ENCODE assay signal across 9 mouse cellular contexts in the genomic region with DNA sequence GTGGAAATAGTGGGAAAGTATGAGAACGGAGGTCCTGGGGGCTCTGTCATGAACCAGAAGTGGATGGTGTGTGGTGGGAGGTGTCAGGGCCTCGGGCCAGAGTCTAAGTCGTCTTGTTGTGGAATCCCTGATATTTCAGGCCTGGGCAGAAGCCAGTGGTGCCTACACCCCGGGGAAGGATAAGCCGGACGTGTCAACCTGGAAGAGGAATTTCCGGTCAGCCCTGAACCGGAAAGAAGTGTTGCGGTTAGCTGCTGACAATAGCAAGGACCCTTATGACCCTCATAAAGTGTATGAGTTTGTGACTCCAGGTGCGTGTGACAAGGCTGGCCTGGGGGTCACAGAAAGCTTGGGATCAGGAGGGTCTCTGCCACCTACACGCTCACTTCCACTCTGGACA. TPM values are rescaled to one million over a fixed set of nuclear protein-coding genes. Genes with fewer than 3 reads are reported as not detected.
A peak's percentile ranks its signal among the peaks of the same experiment; 100 is the strongest.
DNase-seq lines count a peak whose midpoint lies in the region; ATAC-seq and TF ChIP-seq lines count a peak whose summit lies in the region.
"Had no signal": no experiment of that assay in that cellular context is flagged by ENCODE, and none has a peak within 500 bp of the region (broad histone marks: within the 10 kb centered on the region; RNA-seq: fewer than 3 reads in every experiment).

No protein-coding gene starts in this region.

- H3K36me3 ChIP-seq in heart, adult 2 months (ENCODE audit: control insufficient read depth, insufficient read depth, low read length), result peaks cover 6% of the 10 kb centered on the region
- H3K36me3 ChIP-seq in midbrain, embryonic 10.5 days, result peaks cover 74% of the 10 kb centered on the region
- peaks cover 33% of the 10 kb centered on the region; the same call in 1 of the 2 replicates for H3K36me3 ChIP-seq in midbrain, embryonic 11.5 days (ENCODE audit: control insufficient read depth, insufficient read depth, low read length)
- H3K36me3 ChIP-seq in liver, embryonic 14.5 days (replicated peaks; ENCODE audit: control insufficient read depth, insufficient read depth, low read depth), result peaks cover 43% of the 10 kb centered on the region
- peaks cover 25% of the 10 kb centered on the region for H3K36me3 ChIP-seq in stomach, postnatal 0 days (ENCODE audit: control insufficient read depth, insufficient read depth, low read length)
- peaks cover 33% of the 10 kb centered on the region for H3K36me3 ChIP-seq in forebrain, embryonic 16.5 days (ENCODE audit: control insufficient read depth, insufficient read depth)
- H3K36me3 ChIP-seq in midbrain, embryonic 13.5 days, result peaks cover 51% of the 10 kb centered on the region

- TF ChIP-seq POLR2A in heart, adult 2 months (IDR thresholded peaks at IDR 0.05; ENCODE audit: insufficient read depth, low read depth, low read length), result no peak

- no peak overlapping the region for H3K4me2 ChIP-seq in midbrain, embryonic 11.5 days
- peak overlapping the region; percentile 99; the same call in 1 of the 2 replicates for H3K4me2 ChIP-seq in liver, embryonic 14.5 days (ENCODE audit: low read depth)
- H3K4me2 ChIP-seq in stomach, postnatal 0 days (replicated peaks; ENCODE audit: low read depth), result 0 out of 2 replicates have a peak overlapping the region, but pooled peaks have one; percentile 23
- no peak overlapping the region for H3K4me2 ChIP-seq in forebrain, embryonic 16.5 days (ENCODE audit: low read length)
- no peak overlapping the region; the same call in 1 of the 2 replicates for H3K4me2 ChIP-seq in midbrain, embryonic 13.5 days (replicated peaks)

- DNase-seq in heart, adult 2 months, result no peak
- DNase-seq in heart, postnatal 14 days, result no peak
- DNase-seq in midbrain, embryonic 10.5 days (ENCODE audit: low spot score), result no peak
- no peak for DNase-seq in midbrain, embryonic 11.5 days (ENCODE audit: low spot score, missing footprints)
- DNase-seq in liver, embryonic 14.5 days (ENCODE audit: low read depth in 3 of 3, low spot score in 3 of 3), result no peak
- no peak for DNase-seq in stomach, postnatal 0 days (ENCODE audit: low spot score)

- ATAC-seq in midbrain, embryonic 11.5 days (ENCODE audit: low FRiP score), result no peak
- no peak for ATAC-seq in liver, embryonic 14.5 days (ENCODE audit: insufficient read depth)
- ATAC-seq in stomach, postnatal 0 days (ENCODE audit: low FRiP score, low TSS enrichment), result no peak
- no peak for ATAC-seq in forebrain, embryonic 16.5 days
- ATAC-seq in midbrain, embryonic 13.5 days, result no peak

- TF ChIP-seq EP300 in heart, adult 2 months (IDR thresholded peaks at IDR 0.05; ENCODE audit: insufficient read depth, low read depth, low read length), result 0 out of 2 replicates have a peak, but pooled peaks have one; percentile 16
- no peak for TF ChIP-seq EP300 in liver, embryonic 14.5 days (IDR thresholded peaks at IDR 0.05; ENCODE audit: low read depth)
- no peak for TF ChIP-seq EP300 in stomach, postnatal 0 days (optimal IDR thresholded peaks at IDR 0.05)

- no peaks in the 10 kb centered on the region for H3K79me2 ChIP-seq in heart, adult 2 months (replicated peaks; ENCODE audit: control insufficient read depth, insufficient read depth, low read length)

- H3K9me3 ChIP-seq in midbrain, embryonic 10.5 days (replicated peaks), result no peaks in the 10 kb centered on the region
- H3K9me3 ChIP-seq in midbrain, embryonic 11.5 days (ENCODE audit: control insufficient read depth, low read length), result no peaks in the 10 kb centered on the region
- H3K9me3 ChIP-seq in liver, embryonic 14.5 days (ENCODE audit: control insufficient read depth, low read length), result no peaks in the 10 kb centered on the region
- H3K9me3 ChIP-seq in stomach, postnatal 0 days (ENCODE audit: control insufficient read depth, low read length), result no peaks in the 10 kb centered on the region
- no peaks in the 10 kb centered on the region for H3K9me3 ChIP-seq in forebrain, embryonic 16.5 days (ENCODE audit: control insufficient read depth, low read length)
- no peaks in the 10 kb centered on the region for H3K9me3 ChIP-seq in midbrain, embryonic 13.5 days
- H3K9me3 ChIP-seq: hindbrain, embryonic 15.5 days had no signal

- whole genome bisulfite sequencing in heart, adult 2 months, result 24% methylated on average over 11 of the region's 11 CpGs
- WGBS in midbrain, embryonic 10.5 days, result 85% methylated on average over 11 of the region's 11 CpGs
- 87% methylated on average over 11 of the region's 11 CpGs for WGBS in midbrain, embryonic 11.5 days
- 79% methylated on average over 11 of the region's 11 CpGs for WGBS in liver, embryonic 14.5 days (ENCODE audit: insufficient replicate concordance)
- 50% methylated on average over 11 of the region's 11 CpGs for WGBS in stomach, postnatal 0 days
- WGBS in forebrain, embryonic 16.5 days, result 88% methylated on average over 11 of the region's 11 CpGs
- 87% methylated on average over 11 of the region's 11 CpGs for WGBS in midbrain, embryonic 13.5 days

- H3K27ac ChIP-seq in heart, adult 2 months, result peak overlapping the region; percentile 13
- H3K27ac ChIP-seq in midbrain, embryonic 10.5 days (replicated peaks), result no peak overlapping the region
- H3K27ac ChIP-seq in midbrain, embryonic 11.5 days (ENCODE audit: low read depth, low read length), result no peak overlapping the region
- no peak overlapping the region for H3K27ac ChIP-seq in liver, embryonic 14.5 days
- H3K27ac ChIP-seq in stomach, postnatal 0 days (replicated peaks), result no peak overlapping the region
- H3K27ac ChIP-seq in forebrain, embryonic 16.5 days (ENCODE audit: low read length), result no peak overlapping the region
- H3K27ac ChIP-seq in midbrain, embryonic 13.5 days, result no peak overlapping the region
- H3K27ac ChIP-seq: hindbrain, embryonic 15.5 days had no signal

- H3K27me3 ChIP-seq in heart, adult 2 months (ENCODE audit: control insufficient read depth, insufficient read depth, low read length), result no peaks in the 10 kb centered on the region
- no peaks in the 10 kb centered on the region for H3K27me3 ChIP-seq in midbrain, embryonic 10.5 days (ENCODE audit: low read depth, poor library complexity, severe bottlenecking)
- H3K27me3 ChIP-seq in midbrain, embryonic 11.5 days (ENCODE audit: control insufficient read depth, insufficient read depth, low read length), result no peaks in the 10 kb centered on the region
- no peaks in the 10 kb centered on the region for H3K27me3 ChIP-seq in liver, embryonic 14.5 days (ENCODE audit: control insufficient read depth, insufficient read depth, low read length)
- H3K27me3 ChIP-seq in stomach, postnatal 0 days (ENCODE audit: control insufficient read depth, insufficient read depth, low read length), result no peaks in the 10 kb centered on the region
- no peaks in the 10 kb centered on the region for H3K27me3 ChIP-seq in forebrain, embryonic 16.5 days (replicated peaks; ENCODE audit: control insufficient read depth, insufficient read depth, low read length)
- no peaks in the 10 kb centered on the region for H3K27me3 ChIP-seq in midbrain, embryonic 13.5 days
- H3K27me3 ChIP-seq: hindbrain, embryonic 15.5 days had no signal

- peaks cover 9% of the 10 kb centered on the region for H3K4me1 ChIP-seq in heart, adult 2 months (ENCODE audit: control insufficient read depth, insufficient read depth, low read length)
- peaks cover 41% of the 10 kb centered on the region for H3K4me1 ChIP-seq in midbrain, embryonic 10.5 days
- peaks cover 25% of the 10 kb centered on the region for H3K4me1 ChIP-seq in midbrain, embryonic 11.5 days (ENCODE audit: control insufficient read depth, insufficient read depth, low read length)
- H3K4me1 ChIP-seq in liver, embryonic 14.5 days (replicated peaks; ENCODE audit: control insufficient read depth in 2 of 2, insufficient read depth in 2 of 2, low read length in 1 of 2), result peaks cover 7 to 11% of the 10 kb centered on the region in 2 experiments; a peak in 3 of 4 replicates
- H3K4me1 ChIP-seq in stomach, postnatal 0 days (replicated peaks; ENCODE audit: control insufficient read depth, insufficient read depth), result peaks cover 8% of the 10 kb centered on the region
- H3K4me1 ChIP-seq in forebrain, embryonic 16.5 days (replicated peaks; ENCODE audit: control insufficient read depth, insufficient read depth, low read length), result peaks cover 22% of the 10 kb centered on the region
- H3K4me1 ChIP-seq in midbrain, embryonic 13.5 days (replicated peaks), result peaks cover 33% of the 10 kb centered on the region

- no peak for TF ChIP-seq CTCF in heart, adult 2 months (IDR thresholded peaks at IDR 0.05)
- no peak for TF ChIP-seq CTCF in liver, embryonic 14.5 days (IDR thresholded peaks at IDR 0.05; ENCODE audit: low read depth)
- no peak for TF ChIP-seq CTCF in stomach, postnatal 0 days (IDR thresholded peaks at IDR 0.05; ENCODE audit: low read depth)

- H3K9ac ChIP-seq in heart, adult 2 months (ENCODE audit: low read depth, low read length), result peak overlapping the region; percentile 19; the same call in 1 of the 2 replicates
- no peak overlapping the region for H3K9ac ChIP-seq in midbrain, embryonic 11.5 days (ENCODE audit: low read length)
- H3K9ac ChIP-seq in liver, embryonic 14.5 days (replicated peaks), result no peak overlapping the region
- no peak overlapping the region; the same call in 1 of the 2 replicates for H3K9ac ChIP-seq in stomach, postnatal 0 days (ENCODE audit: low read length)
- no peak overlapping the region for H3K9ac ChIP-seq in forebrain, embryonic 16.5 days (replicated peaks; ENCODE audit: low read depth, low read length)
- H3K9ac ChIP-seq in midbrain, embryonic 13.5 days (replicated peaks), result no peak overlapping the region
- H3K9ac ChIP-seq: hindbrain, embryonic 15.5 days had no signal

- intact Hi-C loops in heart, adult 2 months (cut with DNase I), result no loop called here
- intact Hi-C loops in heart, postnatal 14 days (cut with DNase I), result loop anchor here (2.0 kb wide), 1 partner anchor 15 kb away; no protein-coding TSS in a partner anchor

- no peak overlapping the region; the same call in 1 of the 2 replicates for H3K4me3 ChIP-seq in heart, adult 2 months
- peak overlapping the region; percentile 20; the same call in 1 of the 2 replicates for H3K4me3 ChIP-seq in midbrain, embryonic 10.5 days
- no peak overlapping the region for H3K4me3 ChIP-seq in midbrain, embryonic 11.5 days (ENCODE audit: low read depth, low read length)
- no peak overlapping the region for H3K4me3 ChIP-seq in liver, embryonic 14.5 days (ENCODE audit: insufficient read depth in 1 of 2, low read depth in 2 of 2, low read length in 2 of 2)
- no peak overlapping the region for H3K4me3 ChIP-seq in stomach, postnatal 0 days (ENCODE audit: low read depth, low read length)
- no peak overlapping the region for H3K4me3 ChIP-seq in forebrain, embryonic 16.5 days (replicated peaks; ENCODE audit: low read length)
- no peak overlapping the region for H3K4me3 ChIP-seq in midbrain, embryonic 13.5 days (replicated peaks)
- H3K4me3 ChIP-seq: hindbrain, embryonic 15.5 days had no signal

RNA-seq across cellular contexts. Expression of a gene that starts 1.2 kb away (rescaled TPM):
- total RNA-seq in heart, adult 2 months (2021), result 10 to 100 TPM in 1 of 2 experiments, 1 to 10 TPM in 1; 9.5 to 11.5 TPM
- polyA plus RNA-seq in heart, adult 2 months (2012; rRNA removed), result 16.8 and 19.2 TPM in 2 replicates
- 10 to 100 TPM; 10.4 to 12.3 TPM for total RNA-seq in heart, postnatal 14 days (2021)
- polyA plus RNA-seq in midbrain, embryonic 10.5 days (2016; fragmentation: Nextera tagmentation; extraction: Ambion mirVana), result 77.4 and 78.4 TPM in 2 replicates
- polyA plus RNA-seq in midbrain, embryonic 11.5 days (2014; fragmentation: Nextera tagmentation; extraction: Ambion mirVana), result 56.0 and 62.2 TPM in 2 replicates
- 11.4 and 14.4 TPM in 2 replicates for polyA plus RNA-seq in liver, embryonic 14.5 days (2012; rRNA removed)
- polyA plus RNA-seq in liver, embryonic 14.5 days (2014; fragmentation: Nextera tagmentation; extraction: Ambion mirVana), result 11.7 and 11.9 TPM in 2 replicates
- polyA plus RNA-seq in stomach, postnatal 0 days (2015; fragmentation: Nextera tagmentation; extraction: Ambion mirVana), result 23.0 and 23.4 TPM in 2 replicates
- 15.3 and 16.0 TPM in 2 replicates for polyA plus RNA-seq in forebrain, embryonic 16.5 days (2015; fragmentation: Nextera tagmentation; extraction: Ambion mirVana)
- 21.3 and 21.6 TPM in 2 replicates for polyA plus RNA-seq in midbrain, embryonic 13.5 days (2015; fragmentation: Nextera tagmentation; extraction: Ambion mirVana)

RNA-seq across cellular contexts. Expression of a gene that starts 2.3 kb away (rescaled TPM):
- total RNA-seq in heart, adult 2 months (2021), result 10 to 100 TPM; 24.4 to 26.0 TPM
- 55.6 and 62.6 TPM in 2 replicates for polyA plus RNA-seq in heart, adult 2 months (2012; rRNA removed)
- 10 to 100 TPM; 36.5 to 40.2 TPM for total RNA-seq in heart, postnatal 14 days (2021)
- polyA plus RNA-seq in midbrain, embryonic 10.5 days (2016; fragmentation: Nextera tagmentation; extraction: Ambion mirVana), result 69.5 and 71.2 TPM in 2 replicates
- 55.6 and 65.9 TPM in 2 replicates for polyA plus RNA-seq in midbrain, embryonic 11.5 days (2014; fragmentation: Nextera tagmentation; extraction: Ambion mirVana)
- polyA plus RNA-seq in liver, embryonic 14.5 days (2012; rRNA removed), result 40.3 and 41.0 TPM in 2 replicates
- polyA plus RNA-seq in liver, embryonic 14.5 days (2014; fragmentation: Nextera tagmentation; extraction: Ambion mirVana), result 28.0 and 32.1 TPM in 2 replicates
- polyA plus RNA-seq in stomach, postnatal 0 days (2015; fragmentation: Nextera tagmentation; extraction: Ambion mirVana), result 55.7 and 59.8 TPM in 2 replicates
- polyA plus RNA-seq in forebrain, embryonic 16.5 days (2015; fragmentation: Nextera tagmentation; extraction: Ambion mirVana), result 56.2 and 60.6 TPM in 2 replicates
- polyA plus RNA-seq in midbrain, embryonic 13.5 days (2015; fragmentation: Nextera tagmentation; extraction: Ambion mirVana), result 63.0 and 70.7 TPM in 2 replicates

RNA-seq across cellular contexts. Expression of a gene that starts 13.4 kb away (rescaled TPM):
- 10 to 100 TPM; 85.4 to 98.0 TPM for total RNA-seq in heart, adult 2 months (2021)
- 96.7 and 139 TPM in 2 replicates for polyA plus RNA-seq in heart, adult 2 months (2012; rRNA removed)
- 100 to 1,000 TPM; 119 to 128 TPM for total RNA-seq in heart, postnatal 14 days (2021)
- polyA plus RNA-seq in midbrain, embryonic 10.5 days (2016; fragmentation: Nextera tagmentation; extraction: Ambion mirVana), result 908 and 945 TPM in 2 replicates
- 276 and 281 TPM in 2 replicates for polyA plus RNA-seq in midbrain, embryonic 11.5 days (2014; fragmentation: Nextera tagmentation; extraction: Ambion mirVana)
- polyA plus RNA-seq in liver, embryonic 14.5 days (2012; rRNA removed), result 168 and 174 TPM in 2 replicates
- polyA plus RNA-seq in liver, embryonic 14.5 days (2014; fragmentation: Nextera tagmentation; extraction: Ambion mirVana), result 50.4 and 51.2 TPM in 2 replicates
- polyA plus RNA-seq in stomach, postnatal 0 days (2015; fragmentation: Nextera tagmentation; extraction: Ambion mirVana), result 181 and 185 TPM in 2 replicates
- polyA plus RNA-seq in forebrain, embryonic 16.5 days (2015; fragmentation: Nextera tagmentation; extraction: Ambion mirVana), result 646 and 707 TPM in 2 replicates
- polyA plus RNA-seq in midbrain, embryonic 13.5 days (2015; fragmentation: Nextera tagmentation; extraction: Ambion mirVana), result 784 and 789 TPM in 2 replicates

RNA-seq across cellular contexts. Expression of a gene that starts 16.4 kb away (rescaled TPM):
- 10 to 100 TPM; 45.5 to 46.6 TPM for total RNA-seq in heart, adult 2 months (2021)
- 33.9 and 36.0 TPM in 2 replicates for polyA plus RNA-seq in heart, adult 2 months (2012; rRNA removed)
- total RNA-seq in heart, postnatal 14 days (2021), result 10 to 100 TPM; 53.8 to 56.1 TPM
- 39.6 and 44.8 TPM in 2 replicates for polyA plus RNA-seq in midbrain, embryonic 10.5 days (2016; fragmentation: Nextera tagmentation; extraction: Ambion mirVana)
- 43.6 and 44.4 TPM in 2 replicates for polyA plus RNA-seq in midbrain, embryonic 11.5 days (2014; fragmentation: Nextera tagmentation; extraction: Ambion mirVana)
- polyA plus RNA-seq in liver, embryonic 14.5 days (2012; rRNA removed), result 16.2 and 16.9 TPM in 2 replicates
- 11.0 and 14.5 TPM in 2 replicates for polyA plus RNA-seq in liver, embryonic 14.5 days (2014; fragmentation: Nextera tagmentation; extraction: Ambion mirVana)
- 14.9 and 18.6 TPM in 2 replicates for polyA plus RNA-seq in stomach, postnatal 0 days (2015; fragmentation: Nextera tagmentation; extraction: Ambion mirVana)
- polyA plus RNA-seq in forebrain, embryonic 16.5 days (2015; fragmentation: Nextera tagmentation; extraction: Ambion mirVana), result 42.1 and 44.3 TPM in 2 replicates
- 38.1 and 47.7 TPM in 2 replicates for polyA plus RNA-seq in midbrain, embryonic 13.5 days (2015; fragmentation: Nextera tagmentation; extraction: Ambion mirVana)

RNA-seq across cellular contexts. Expression of a gene that starts 18.0 kb away (rescaled TPM):
- total RNA-seq in heart, adult 2 months (2021), result 10 to 100 TPM; 40.9 to 44.3 TPM
- polyA plus RNA-seq in heart, adult 2 months (2012; rRNA removed), result 107 and 114 TPM in 2 replicates
- 10 to 100 TPM; 60.7 to 62.8 TPM for total RNA-seq in heart, postnatal 14 days (2021)
- polyA plus RNA-seq in midbrain, embryonic 10.5 days (2016; fragmentation: Nextera tagmentation; extraction: Ambion mirVana), result 22.0 and 23.6 TPM in 2 replicates
- 18.6 and 22.2 TPM in 2 replicates for polyA plus RNA-seq in midbrain, embryonic 11.5 days (2014; fragmentation: Nextera tagmentation; extraction: Ambion mirVana)
- polyA plus RNA-seq in liver, embryonic 14.5 days (2012; rRNA removed), result 16.3 and 19.7 TPM in 2 replicates
- polyA plus RNA-seq in liver, embryonic 14.5 days (2014; fragmentation: Nextera tagmentation; extraction: Ambion mirVana), result 15.4 and 20.6 TPM in 2 replicates
- polyA plus RNA-seq in stomach, postnatal 0 days (2015; fragmentation: Nextera tagmentation; extraction: Ambion mirVana), result 81.5 and 87.2 TPM in 2 replicates
- 10.1 and 12.0 TPM in 2 replicates for polyA plus RNA-seq in forebrain, embryonic 16.5 days (2015; fragmentation: Nextera tagmentation; extraction: Ambion mirVana)
- polyA plus RNA-seq in midbrain, embryonic 13.5 days (2015; fragmentation: Nextera tagmentation; extraction: Ambion mirVana), result 8.4 and 9.6 TPM in 2 replicates

Comparison
In these comparisons a context has a peak if more than half of its experiments do, and no peak if none do; other contexts are left out.
1. H3K4me2 ChIP-seq: peak in liver, embryonic 14.5 days (single experiment) and stomach, postnatal 0 days (single experiment); none in midbrain, embryonic 11.5 days (single experiment), forebrain, embryonic 16.5 days (single experiment) and midbrain, embryonic 13.5 days (single experiment).